Mouse (Mus musculus) hindbrain, embryonic 13.5 days (tissue): ENCODE measurements around the gene Actn1. TPM values are rescaled to one million over a fixed set of nuclear protein-coding genes. Genes with fewer than 3 reads are reported as not detected.

Source experiments
- ATAC-seq: fragments of 200-750 bp; cut with Nextera tagmentation; 2 replicates; pipeline ENCODE4 v1.8.0; 2017; ENCODE audit warnings: moderate TSS enrichment; ENCODE audit not compliant: low FRiP score
- H3K27ac ChIP-seq: fragments of 300-500 bp; sonication (generic); 2 replicates; pipeline ENCODE4 v1.5.1; 2015; ENCODE audit warnings: inconsistent platforms, mild to moderate bottlenecking, moderate library complexity
- H3K27me3 ChIP-seq: fragments of 300-500 bp; sonication (generic); 2 replicates; pipeline ENCODE4 v1.6.1; 2015; ENCODE audit warnings: mild to moderate bottlenecking, inconsistent platforms
- H3K36me3 ChIP-seq: fragments of 300-500 bp; sonication (generic); 2 replicates; pipeline ENCODE4 v1.6.1; 2015; ENCODE audit warnings: mild to moderate bottlenecking, inconsistent platforms
- H3K4me1 ChIP-seq: fragments of 300-500 bp; sonication (generic); replicated peaks from 2 replicates; pipeline ENCODE4 v1.6.1; 2015; ENCODE audit warnings: inconsistent platforms
- H3K4me2 ChIP-seq: fragments of 300-500 bp; sonication (generic); 2 replicates; pipeline ENCODE4 v1.6.1; 2015; ENCODE audit warnings: inconsistent platforms, mild to moderate bottlenecking, moderate library complexity
- H3K4me3 ChIP-seq: fragments of 300-500 bp; sonication (generic); 2 replicates; pipeline ENCODE4 v1.5.1; 2015; ENCODE audit warnings: mild to moderate bottlenecking, inconsistent platforms
- H3K9ac ChIP-seq: fragments of 300-500 bp; sonication (generic); 2 replicates; pipeline ENCODE4 v1.6.1; 2015; ENCODE audit warnings: mild to moderate bottlenecking, inconsistent platforms
- H3K9me3 ChIP-seq: fragments of 300-500 bp; sonication (generic); 2 replicates; pipeline ENCODE4 v1.6.1; 2016; ENCODE audit warnings: inconsistent platforms
- WGBS: fragments of 180-500 bp; shearing (Covaris S2); methylation state at CpG from one replicate; pipeline ENCODE4 v1.1.7; 2015; 5-methylcytosine and 5-hydroxymethylcytosine counted together
- polyA plus RNA-seq: library from polyadenylated mRNA; unstranded; fragments of >200 nt; fragmentation: Nextera tagmentation; extraction: Ambion mirVana; gene quantifications from 2 replicates; pipeline ENCODE4 v1.2.1, GENCODE M21; 2015

Gene Actn1
- polyA plus RNA-seq, 1 experiment from 2014 or later, result 7.0 TPM

- H3K4me3 ChIP-seq, result no peak overlapping the region
- H3K27me3 ChIP-seq, result no peaks in the 10 kb centered on the region
- ATAC-seq, result no peak
- H3K4me2 ChIP-seq, result no peak overlapping the region
- no peaks in the 10 kb centered on the region for H3K9me3 ChIP-seq
- H3K27ac ChIP-seq, result no peak overlapping the region
- peaks cover 7% of the 10 kb centered on the region; the same call in 1 of the 2 replicates for H3K4me1 ChIP-seq
- 51% methylated on average over 2 of the region's 2 CpGs for WGBS
- H3K9ac ChIP-seq, result no peak overlapping the region
- H3K36me3 ChIP-seq, result no peaks in the 10 kb centered on the region
Measured at GRCm38 (mm10) chr12:80251978-80252377, 8.2 kb downstream of the Actn1 start.

- Histone ChIP-seq H3K9ac (no peak overlapping the region), H3K4me3 (no peak overlapping the region), H3K27me3 (no peaks in the 10 kb centered on the region), H3K4me2 (no peak overlapping the region), H3K27ac (no peak overlapping the region), H3K4me1 (peaks cover 12% of the 10 kb centered on the region), H3K36me3 (no peaks in the 10 kb centered on the region), H3K9me3 (no peaks in the 10 kb centered on the region)
- ATAC-seq, result no peak
- 82% methylated on average over 3 of the region's 3 CpGs for WGBS
Measured at GRCm38 (mm10) chr12:80251554-80251953, 8.6 kb downstream of the Actn1 start.

GRCm38 (mm10) chr12:80249539-80249938 lies 10.6 kb downstream of the Actn1 start:
- no peaks in the 10 kb centered on the region for H3K9me3 ChIP-seq
- H3K27me3 ChIP-seq, result no peaks in the 10 kb centered on the region
- peaks cover 15% of the 10 kb centered on the region for H3K4me1 ChIP-seq
- no peak overlapping the region for H3K9ac ChIP-seq
- no peak overlapping the region for H3K4me2 ChIP-seq
- no peak overlapping the region for H3K27ac ChIP-seq
- no peak for ATAC-seq
- H3K4me3 ChIP-seq, result no peak overlapping the region
- H3K36me3 ChIP-seq, result no peaks in the 10 kb centered on the region
- whole genome bisulfite sequencing, result 78% methylated on average over 6 of the region's 6 CpGs

- H3K9ac ChIP-seq, result no peak overlapping the region
- 75% methylated on average over 5 of the region's 5 CpGs for WGBS
- no peaks in the 10 kb centered on the region for H3K9me3 ChIP-seq
- no peak overlapping the region for H3K27ac ChIP-seq
- no peaks in the 10 kb centered on the region for H3K36me3 ChIP-seq
- H3K4me3 ChIP-seq, result no peak overlapping the region
- H3K4me2 ChIP-seq, result no peak overlapping the region
- peaks cover 20% of the 10 kb centered on the region for H3K4me1 ChIP-seq
- no peak for ATAC-seq
- no peaks in the 10 kb centered on the region for H3K27me3 ChIP-seq
Measured at GRCm38 (mm10) chr12:80247067-80247466, 13.1 kb downstream of the Actn1 start.

GRCm38 (mm10) chr12:80246505-80246904 lies 13.7 kb downstream of the Actn1 start:
- ATAC-seq, result no peak
- 33% methylated on average over 2 of the region's 2 CpGs for WGBS
- H3K27ac ChIP-seq, result no peak overlapping the region
- no peaks in the 10 kb centered on the region for H3K27me3 ChIP-seq
- no peaks in the 10 kb centered on the region for H3K9me3 ChIP-seq
- H3K4me3 ChIP-seq, result no peak overlapping the region
- H3K4me1 ChIP-seq, result peaks cover 20% of the 10 kb centered on the region
- H3K36me3 ChIP-seq, result no peaks in the 10 kb centered on the region
- H3K4me2 ChIP-seq, result no peak overlapping the region
- H3K9ac ChIP-seq, result no peak overlapping the region

GRCm38 (mm10) chr12:80244755-80245154 lies 15.4 kb downstream of the Actn1 start:
- Histone ChIP-seq H3K4me2 (no peak overlapping the region), H3K36me3 (no peaks in the 10 kb centered on the region), H3K9me3 (no peaks in the 10 kb centered on the region), H3K27ac (no peak overlapping the region), H3K27me3 (no peaks in the 10 kb centered on the region), H3K4me1 (peaks cover 20% of the 10 kb centered on the region), H3K9ac (no peak overlapping the region), H3K4me3 (no peak overlapping the region)
- WGBS, result 96% methylated on average over 1 of the region's 1 CpGs
- ATAC-seq, result no peak

- no peak for ATAC-seq
- Histone ChIP-seq H3K4me1 (peaks cover 26% of the 10 kb centered on the region), H3K9ac (no peak overlapping the region), H3K27ac (no peak overlapping the region), H3K4me3 (no peak overlapping the region), H3K27me3 (no peaks in the 10 kb centered on the region), H3K4me2 (no peak overlapping the region), H3K36me3 (no peaks in the 10 kb centered on the region), H3K9me3 (no peaks in the 10 kb centered on the region)
- 93% methylated on average over 6 of the region's 6 CpGs for WGBS
Measured at GRCm38 (mm10) chr12:80244127-80244526, 16.0 kb downstream of the Actn1 start.

- no peak for ATAC-seq
- no peak overlapping the region for H3K27ac ChIP-seq
- no peaks in the 10 kb centered on the region for H3K9me3 ChIP-seq
- no peaks in the 10 kb centered on the region for H3K36me3 ChIP-seq
- no peak overlapping the region for H3K9ac ChIP-seq
- H3K4me2 ChIP-seq, result no peak overlapping the region
- H3K27me3 ChIP-seq, result no peaks in the 10 kb centered on the region
- WGBS, result 78% methylated on average over 4 of the region's 4 CpGs
- no peak overlapping the region for H3K4me3 ChIP-seq
- peaks cover 27% of the 10 kb centered on the region for H3K4me1 ChIP-seq
Measured at GRCm38 (mm10) chr12:80243335-80243734, 16.8 kb downstream of the Actn1 start.

- Histone ChIP-seq H3K4me2 (no peak overlapping the region), H3K36me3 (no peaks in the 10 kb centered on the region), H3K27me3 (no peaks in the 10 kb centered on the region), H3K4me3 (no peak overlapping the region), H3K27ac (no peak overlapping the region), H3K9me3 (0 out of 2 replicates have a peak, but pooled peaks cover under 1% of the 10 kb centered on the region), H3K9ac (no peak overlapping the region), H3K4me1 (peaks cover 16% of the 10 kb centered on the region)
- ATAC-seq, result no peak
- 87% methylated on average over 5 of the region's 5 CpGs for WGBS
Measured at GRCm38 (mm10) chr12:80239445-80239844, 20.7 kb downstream of the Actn1 start.

- no peaks in the 10 kb centered on the region for H3K27me3 ChIP-seq
- WGBS, result 82% methylated on average over 3 of the region's 3 CpGs
- ATAC-seq, result no peak
- no peak overlapping the region for H3K9ac ChIP-seq
- H3K9me3 ChIP-seq, result 0 out of 2 replicates have a peak, but pooled peaks cover 6% of the 10 kb centered on the region
- no peaks in the 10 kb centered on the region for H3K36me3 ChIP-seq
- H3K4me3 ChIP-seq, result no peak overlapping the region
- peaks cover 12% of the 10 kb centered on the region for H3K4me1 ChIP-seq
- no peak overlapping the region for H3K4me2 ChIP-seq
- H3K27ac ChIP-seq, result no peak overlapping the region
Measured at GRCm38 (mm10) chr12:80238523-80238922, 21.6 kb downstream of the Actn1 start.

- H3K36me3 ChIP-seq, result no peaks in the 10 kb centered on the region
- no peak overlapping the region for H3K27ac ChIP-seq
- peaks cover 23% of the 10 kb centered on the region for H3K4me1 ChIP-seq
- H3K4me3 ChIP-seq, result no peak overlapping the region
- H3K9ac ChIP-seq, result no peak overlapping the region
- 97% methylated on average over 1 of the region's 1 CpGs for WGBS
- ATAC-seq, result no peak
- 0 out of 2 replicates have a peak, but pooled peaks cover 6% of the 10 kb centered on the region for H3K9me3 ChIP-seq
- no peaks in the 10 kb centered on the region for H3K27me3 ChIP-seq
- H3K4me2 ChIP-seq, result no peak overlapping the region
Measured at GRCm38 (mm10) chr12:80235295-80235694, 24.9 kb downstream of the Actn1 start.

- Histone ChIP-seq H3K4me1 (peaks cover 28% of the 10 kb centered on the region), H3K9me3 (0 out of 2 replicates have a peak, but pooled peaks cover 6% of the 10 kb centered on the region), H3K4me3 (no peak overlapping the region), H3K27me3 (no peaks in the 10 kb centered on the region), H3K27ac (no peak overlapping the region), H3K9ac (no peak overlapping the region), H3K36me3 (no peaks in the 10 kb centered on the region), H3K4me2 (no peak overlapping the region)
- ATAC-seq, result no peak
- WGBS, result 94% methylated on average over 3 of the region's 3 CpGs
Measured at GRCm38 (mm10) chr12:80234226-80234625, 25.9 kb downstream of the Actn1 start.

- H3K4me1 ChIP-seq, result peaks cover 40% of the 10 kb centered on the region
Measured at GRCm38 (mm10) chr12:80232840-80233218, 27.3 kb downstream of the Actn1 start.

More at GRCm38 (mm10) chr12:80232840-80233218, 27.3 kb downstream of the Actn1 start:
- no peak for ATAC-seq
- Histone ChIP-seq H3K4me2 (no peak overlapping the region), H3K27ac (no peak overlapping the region), H3K9ac (no peak overlapping the region), H3K4me3 (no peak overlapping the region), H3K36me3 (no peaks in the 10 kb centered on the region), H3K27me3 (no peaks in the 10 kb centered on the region), H3K9me3 (0 out of 2 replicates have a peak, but pooled peaks cover 6% of the 10 kb centered on the region)
- WGBS, result 92% methylated on average over 4 of the region's 4 CpGs
